Mouse (Mus musculus): ENCODE measurements at regions not wholly inside any gene's neighbourhood (a gene's known extent, or its start where the extent isn't known, plus 50 kb on each side); places are given as distances from the start of the nearest gene placed in this dataset.

DNA sequence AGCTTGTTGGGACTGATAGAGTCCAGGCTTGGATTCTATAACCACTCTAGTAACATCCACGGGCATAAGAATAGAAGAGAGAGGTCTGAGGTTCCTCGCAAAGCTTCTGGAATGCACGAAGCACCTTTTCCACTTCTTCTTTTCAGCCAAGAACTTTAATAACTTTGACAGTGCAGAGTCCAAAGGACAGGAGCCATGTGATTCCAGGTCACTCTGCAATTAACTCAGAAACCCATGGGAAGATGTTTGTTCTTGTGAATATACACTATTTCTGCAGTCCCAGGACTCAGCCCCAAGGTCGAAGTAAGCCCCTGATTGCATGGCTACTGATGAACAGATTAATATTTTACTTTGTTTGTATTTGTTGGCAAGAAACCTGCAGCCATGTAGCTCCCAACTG is 113.0 kb upstream of the Nxt1 start:
- no peak for DNase-seq (ENCODE audit: low read depth, low spot score)

DNA sequence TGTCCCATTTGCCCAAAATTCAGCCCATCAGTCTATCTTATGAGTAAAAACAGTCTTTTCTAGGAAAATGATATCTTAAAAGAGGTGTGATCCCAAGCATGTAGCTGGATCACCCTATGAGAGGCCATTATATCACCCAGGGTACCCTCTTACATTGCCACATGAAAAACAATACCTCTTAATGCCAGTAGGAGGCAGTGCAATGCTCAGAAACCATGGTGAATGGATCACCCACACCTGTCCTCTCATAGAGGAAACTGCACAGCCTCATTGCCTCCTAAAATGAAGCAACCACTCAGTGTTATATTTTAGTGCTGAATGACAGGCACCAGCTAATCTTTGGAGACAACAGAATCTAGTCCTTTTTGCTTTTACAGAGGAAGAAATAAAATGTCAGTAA is 114.0 kb upstream of the Nxt1 start:
- DNase-seq (ENCODE audit: low read depth, low spot score), result no peak

DNA sequence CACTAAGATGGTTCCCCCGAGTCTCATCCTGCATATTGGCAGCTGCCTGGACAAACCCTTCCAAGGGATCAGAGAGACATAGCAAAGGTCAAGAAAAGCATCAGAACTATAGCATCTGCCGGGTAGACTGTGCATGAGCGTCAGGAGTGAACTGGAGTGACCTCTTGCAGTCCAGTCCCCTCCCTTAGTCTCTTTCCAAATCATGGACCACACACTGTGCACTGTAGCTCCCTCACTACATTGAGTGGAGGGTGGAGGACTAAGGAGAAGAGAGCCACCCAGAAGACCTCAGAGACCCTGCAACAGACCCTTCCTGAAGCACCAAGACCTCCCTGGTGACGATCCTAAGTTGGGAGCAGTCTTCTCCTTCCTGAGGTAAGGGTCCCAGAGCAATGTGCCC is 107.8 kb upstream of the Cd93 start:
- no peak for DNase-seq (ENCODE audit: low read depth, low spot score)

- DNase-seq (ENCODE audit: low read depth, low spot score), result no peak
These were observed 106.3 kb upstream of the Cd93 start for GRCm38 (mm10) chr2:148549618-148550017.

GRCm38 (mm10) chr2:148542340-148542739 is 99.0 kb upstream of the Cd93 start:
- DNase-seq (ENCODE audit: low read depth, low spot score), result peak; percentile 13

GRCm38 (mm10) chr2:148537914-148538510 is 94.6 kb upstream of the Cd93 start:
- peak; percentile 50 for DNase-seq (ENCODE audit: low read depth, low spot score)

- DNase-seq (ENCODE audit: low read depth, low spot score), result no peak
These were observed 93.9 kb upstream of the Cd93 start for GRCm38 (mm10) chr2:148537251-148537650.

GRCm38 (mm10) chr2:148536608-148537007 is 93.2 kb upstream of the Cd93 start:
- DNase-seq (ENCODE audit: low read depth, low spot score), result no peak

- DNase-seq (ENCODE audit: low read depth, low spot score), result peak; percentile 17
These were observed 92.3 kb upstream of the Cd93 start for GRCm38 (mm10) chr2:148535562-148536180.

GRCm38 (mm10) chr2:148532051-148532450 is 88.7 kb upstream of the Cd93 start:
- DNase-seq (ENCODE audit: low read depth, low spot score), result no peak

- DNase-seq (ENCODE audit: low read depth, low spot score), result no peak
These were observed 87.2 kb upstream of the Cd93 start for GRCm38 (mm10) chr2:148530546-148530945.

- no peak for DNase-seq (ENCODE audit: low read depth, low spot score)
These were observed 86.5 kb upstream of the Cd93 start for GRCm38 (mm10) chr2:148529900-148530299.

GRCm38 (mm10) chr2:148527755-148528154 is 84.4 kb upstream of the Cd93 start:
- DNase-seq (ENCODE audit: low read depth, low spot score), result no peak

DNA sequence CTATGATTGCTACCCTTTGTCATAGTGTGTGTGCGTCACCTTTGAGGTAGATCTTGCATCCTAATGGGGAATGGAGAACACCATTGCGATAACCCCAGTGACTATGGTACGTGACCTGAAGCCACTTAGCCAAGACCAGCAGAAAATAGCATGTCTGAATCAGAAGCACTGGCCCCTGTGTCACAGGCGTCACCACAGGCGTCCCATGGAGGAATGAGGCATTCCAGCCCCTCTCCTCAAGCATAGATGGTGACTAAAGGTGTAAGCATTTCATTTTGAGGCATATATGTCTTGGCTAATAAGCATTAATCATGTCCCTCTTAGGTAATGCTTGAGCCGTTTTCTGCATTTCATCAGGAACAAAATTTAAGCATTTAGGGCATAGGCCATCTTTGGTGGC is 82.1 kb upstream of the Cd93 start:
- no peak for DNase-seq (ENCODE audit: low read depth, low spot score)

GRCm38 (mm10) chr2:148523401-148523800 is 80.0 kb upstream of the Cd93 start:
- DNase-seq (ENCODE audit: low read depth, low spot score), result no peak

DNA sequence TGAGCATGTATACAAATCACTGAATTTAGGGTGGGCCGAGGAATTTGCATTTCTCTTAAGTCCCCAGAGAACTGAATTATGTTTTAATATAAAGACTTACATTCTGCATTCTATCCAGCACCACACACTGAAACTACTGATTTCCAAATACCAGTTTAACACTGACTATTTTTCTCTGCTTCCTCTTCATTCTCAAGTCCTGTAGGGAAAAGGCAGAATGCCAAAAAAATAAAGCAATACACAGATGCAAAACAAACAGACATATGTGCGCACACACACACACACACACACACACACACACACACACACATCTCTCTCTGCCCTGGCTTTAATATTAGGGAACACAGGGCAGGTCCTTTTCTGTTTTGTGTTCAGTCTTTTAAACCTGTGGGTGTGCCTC is 79.6 kb upstream of the Cd93 start:
- DNase-seq (ENCODE audit: low read depth, low spot score), result no peak

DNA sequence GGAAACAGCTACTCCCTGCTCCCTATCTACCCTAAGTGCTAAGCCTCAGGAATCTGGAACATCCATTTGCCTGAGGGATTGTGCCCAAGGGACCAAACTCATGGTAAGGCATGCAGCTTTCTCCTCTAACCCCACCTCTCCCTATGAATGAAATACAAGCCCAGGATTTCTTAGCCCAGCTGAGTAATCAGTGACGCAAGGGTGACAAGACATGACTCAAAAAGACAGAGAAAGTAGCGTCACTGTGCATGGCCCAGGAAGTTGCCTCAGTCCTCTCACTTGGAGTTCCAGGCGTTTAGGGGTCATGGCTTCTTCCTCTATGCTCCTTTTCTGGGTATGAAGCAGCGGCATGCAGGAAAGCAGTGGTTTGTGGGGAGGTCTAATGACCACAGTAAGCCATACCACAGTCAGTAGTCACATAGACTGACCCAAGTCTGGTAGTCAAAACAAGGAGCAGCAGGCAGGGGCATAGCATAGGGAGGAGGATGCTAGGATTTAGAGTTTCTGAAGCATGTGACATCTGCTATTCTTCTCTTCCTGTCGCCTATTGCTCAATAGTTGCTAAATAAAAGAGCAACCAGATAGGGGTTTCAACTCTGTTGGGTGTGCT is 78.7 kb upstream of the Cd93 start:
- DNase-seq (ENCODE audit: low read depth, low spot score), result no peak

GRCm38 (mm10) chr2:148520291-148520690 is 76.9 kb upstream of the Cd93 start:
- DNase-seq (ENCODE audit: low read depth, low spot score), result no peak

- DNase-seq (ENCODE audit: low read depth, low spot score), result no peak
These were observed 76.4 kb upstream of the Cd93 start for GRCm38 (mm10) chr2:148519689-148520290.

GRCm38 (mm10) chr2:148517906-148518305 is 74.5 kb upstream of the Cd93 start:
- no peak for DNase-seq (ENCODE audit: low read depth, low spot score)

DNA sequence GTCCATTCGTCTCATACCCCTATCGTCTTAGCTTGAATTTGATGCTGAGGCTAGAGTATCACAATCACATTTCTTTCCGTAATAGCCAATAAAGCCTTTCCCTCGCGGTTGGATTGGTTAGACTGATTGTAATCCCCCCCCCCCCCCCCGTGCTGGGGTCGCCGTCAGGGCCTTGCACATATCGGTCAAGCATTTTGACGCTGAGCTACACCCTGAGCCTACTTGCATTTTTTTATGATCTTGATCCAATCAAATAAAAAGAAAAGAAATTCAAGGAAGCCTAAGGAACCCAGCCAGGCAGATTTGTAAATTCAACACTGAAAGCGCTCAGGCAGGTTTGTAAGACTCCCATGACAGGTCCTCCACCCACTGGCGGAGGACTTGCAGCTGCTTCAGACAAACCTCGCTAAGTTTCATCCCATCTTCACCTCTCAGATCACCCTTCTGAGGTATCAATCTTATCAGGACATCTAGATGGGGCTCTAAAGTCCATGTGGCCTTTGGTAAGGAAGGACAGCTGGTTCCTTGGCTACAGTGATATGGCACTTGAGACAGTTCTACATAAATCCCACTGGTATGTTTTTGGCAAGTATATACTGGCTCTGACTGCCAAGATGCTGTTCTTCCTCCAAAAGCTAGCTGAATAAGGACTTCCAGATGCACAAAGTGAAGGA is 66.8 kb upstream of the Cd93 start:
- no peak for DNase-seq (ENCODE audit: low read depth, low spot score)

GRCm38 (mm10) chr2:148509357-148509756 is 66.0 kb upstream of the Cd93 start:
- DNase-seq (ENCODE audit: low read depth, low spot score), result no peak

Data from telencephalon, adult 2 months (tissue).